Mouse (Mus musculus) mouse trophoblast stem cell (cell line): Measurements from ENCODE around the gene Sema3e.

Experiments
- in situ Hi-C, 2 experiments: fragments of 300-500 bp; cut with MseI, MboI; formaldehyde crosslinking; loops; 2 replicates in 1 of 2; 3 replicates in 1 of 2; pipeline ENCODE4 v1.15.1; 2025

Sema3e gene

DNA sequence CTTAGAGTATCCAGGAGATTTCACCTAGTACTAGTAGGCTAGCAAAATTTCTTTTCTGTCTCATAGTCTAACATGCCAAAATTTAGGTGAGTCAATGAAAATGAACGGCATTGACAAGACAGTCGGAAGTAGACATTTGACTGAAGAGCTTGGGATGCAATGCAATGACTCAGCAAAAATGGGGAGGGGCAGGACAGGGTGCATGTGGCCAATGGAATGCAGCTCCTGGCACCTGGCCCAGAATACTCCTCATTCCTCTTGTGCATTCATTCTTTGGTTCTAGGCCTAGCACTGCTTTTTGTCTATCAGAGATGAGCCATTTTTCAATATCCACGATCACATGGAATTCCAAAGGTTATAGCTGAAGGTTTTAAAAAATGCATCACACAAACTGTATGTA is 48.1 kb downstream of the Sema3e start:
- in situ Hi-C loops = no loop called here

DNA sequence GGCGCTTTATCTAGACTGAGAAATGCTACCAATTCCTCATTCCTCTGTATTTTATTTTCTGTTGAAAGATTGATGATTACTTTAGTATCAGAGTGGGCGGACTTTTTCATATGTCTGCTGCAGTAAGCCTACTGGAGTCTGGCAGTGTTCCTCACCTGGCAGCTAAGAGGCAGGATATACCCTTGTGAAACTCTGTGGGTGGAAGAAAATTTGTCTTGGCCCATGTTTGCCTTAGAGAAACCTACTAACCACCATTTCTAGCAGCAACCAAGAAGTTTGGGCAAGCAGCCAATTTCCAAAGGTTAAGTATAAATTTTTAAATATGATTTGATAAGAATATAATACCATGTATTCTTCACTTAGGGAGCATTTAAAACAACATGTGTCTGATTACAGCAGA is 63.0 kb downstream of the Sema3e start:
- in situ Hi-C loops = no loop called here

DNA sequence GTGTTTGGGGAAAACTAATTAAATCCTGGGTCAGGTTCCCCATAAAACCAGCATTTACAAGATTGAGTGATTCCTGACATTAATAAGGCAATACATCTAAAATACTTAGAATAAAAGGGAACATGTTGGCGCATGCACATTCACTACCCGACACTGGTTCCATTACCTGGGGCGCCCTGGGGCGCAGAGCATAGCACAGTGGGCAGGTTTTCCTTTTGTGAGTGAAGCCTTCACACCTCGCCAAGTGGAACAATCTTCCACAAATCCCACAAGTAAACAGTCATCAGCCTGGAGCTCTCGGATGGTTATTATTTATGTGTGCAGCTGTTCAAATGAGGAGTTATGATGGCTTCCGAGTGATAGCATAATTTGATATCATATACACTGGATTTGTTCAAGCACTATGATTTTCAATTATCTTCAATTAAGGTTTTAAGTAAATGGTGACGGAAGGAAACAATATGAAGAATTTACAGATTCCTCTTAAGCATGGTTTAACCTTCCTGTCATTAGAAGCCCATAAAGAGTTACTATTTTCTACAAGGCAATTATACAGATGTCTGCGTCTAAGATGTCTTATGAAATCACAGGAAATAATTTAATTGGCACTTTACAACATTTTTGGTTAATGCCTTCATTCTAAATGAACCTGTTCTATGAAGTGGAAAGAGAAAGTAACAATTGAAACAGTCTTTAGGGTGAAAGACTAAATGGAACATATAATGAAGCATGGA is 65.0 kb downstream of the Sema3e start:
- in situ Hi-C loops = no loop called here

DNA sequence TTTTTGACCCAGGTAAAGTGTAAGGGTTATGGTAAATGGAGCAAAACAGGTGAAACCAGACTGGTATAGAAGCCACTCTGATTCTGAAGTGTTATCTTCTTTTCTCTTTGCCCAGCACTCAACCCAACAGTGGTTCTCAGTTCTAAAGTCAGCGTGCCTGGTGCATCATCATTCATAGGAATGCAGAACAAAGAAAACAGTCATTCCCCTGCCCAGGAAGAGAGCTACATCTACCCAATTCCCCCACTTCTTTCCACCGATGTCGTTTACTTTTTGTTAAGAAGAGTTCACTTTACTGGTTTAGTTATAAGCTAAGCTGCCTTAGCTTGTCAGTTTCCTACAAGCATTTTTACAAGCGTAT is 65.5 kb downstream of the Sema3e start:
- in situ Hi-C loops = no loop called here

DNA sequence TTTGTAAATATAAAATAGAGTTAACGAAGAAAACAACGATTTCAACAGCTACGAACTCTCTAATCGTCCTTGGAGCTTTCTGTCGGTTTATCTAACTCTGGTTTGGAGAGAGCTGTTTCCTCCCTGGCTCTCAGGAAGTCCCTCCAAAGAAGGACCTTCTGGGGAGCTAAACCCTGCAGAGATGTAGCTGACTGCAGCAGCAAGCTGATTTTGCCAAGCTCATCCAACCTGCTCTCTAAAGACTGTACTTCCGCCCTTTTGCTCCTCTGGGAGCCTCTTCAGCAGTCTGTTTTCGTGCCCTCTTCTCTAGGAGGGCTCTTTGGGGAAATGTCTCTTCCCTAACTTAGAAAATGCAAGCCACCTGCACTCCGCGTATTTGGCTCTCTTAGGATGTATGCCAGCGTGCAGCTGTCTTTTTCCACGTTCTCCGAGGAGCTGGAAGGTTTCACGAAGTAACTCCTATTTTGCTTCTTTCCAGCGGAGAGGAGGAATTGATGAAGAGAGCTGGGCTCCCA is 67.2 kb downstream of the Sema3e start:
- in situ Hi-C loops = no loop called here

DNA sequence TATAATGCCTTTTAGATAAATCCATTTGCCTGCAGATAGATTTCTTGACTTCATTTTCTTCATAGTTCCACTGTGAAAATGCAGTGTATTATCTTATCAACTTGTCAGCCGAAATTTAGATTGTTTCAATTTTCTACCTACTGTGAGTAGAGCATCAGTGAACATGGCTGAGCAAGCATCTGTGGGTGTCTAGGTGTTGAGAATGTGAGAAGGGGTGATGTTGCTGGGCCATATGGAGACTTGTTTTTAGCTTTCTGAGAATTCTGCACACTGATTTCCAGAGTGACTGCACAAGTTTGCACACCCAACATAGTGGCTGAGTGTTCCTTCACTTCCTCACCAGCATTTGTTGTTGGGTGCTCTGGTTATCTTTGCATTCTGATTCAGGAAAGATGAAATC is 71.1 kb downstream of the Sema3e start:
- in situ Hi-C loops = no loop called here

DNA sequence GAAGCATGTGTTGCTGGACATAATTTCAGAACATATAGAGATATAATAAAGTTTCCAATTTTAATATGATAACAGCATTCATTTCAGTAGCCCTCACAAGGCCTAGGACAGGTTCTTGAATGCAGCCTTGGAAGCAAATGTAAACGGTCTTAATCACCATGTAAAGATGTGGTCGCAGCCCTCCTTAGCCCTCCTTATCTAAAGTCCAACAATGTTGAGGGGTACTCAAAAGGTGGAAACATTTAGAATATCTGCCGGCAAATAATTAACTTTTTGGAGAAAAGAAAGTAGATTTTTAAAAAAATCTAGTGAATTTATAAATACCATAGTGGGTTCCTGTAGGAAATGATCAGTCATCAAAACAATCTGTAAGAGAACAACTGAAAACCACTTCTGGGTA is 73.6 kb downstream of the Sema3e start:
- in situ Hi-C loops = no loop called here

DNA sequence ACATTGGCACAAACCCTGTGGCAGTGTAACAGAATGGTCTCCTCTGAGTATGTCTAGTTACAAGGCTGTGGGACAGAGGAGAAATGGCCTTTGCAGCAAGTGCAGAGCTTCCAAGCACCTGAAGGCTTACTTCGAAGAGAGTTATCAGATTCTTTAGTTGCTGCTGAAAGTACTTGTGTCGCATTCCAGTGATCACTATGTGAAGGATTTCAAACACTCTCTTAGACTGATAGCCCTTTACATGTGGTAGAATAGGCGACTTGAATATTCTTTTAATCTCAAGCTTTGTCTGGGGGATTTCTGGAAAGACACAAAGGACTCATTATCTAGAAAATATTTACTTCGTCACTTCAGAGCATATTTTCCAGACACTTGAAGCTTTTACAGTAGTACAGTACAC is 82.3 kb downstream of the Sema3e start:
- in situ Hi-C loops = no loop called here

DNA sequence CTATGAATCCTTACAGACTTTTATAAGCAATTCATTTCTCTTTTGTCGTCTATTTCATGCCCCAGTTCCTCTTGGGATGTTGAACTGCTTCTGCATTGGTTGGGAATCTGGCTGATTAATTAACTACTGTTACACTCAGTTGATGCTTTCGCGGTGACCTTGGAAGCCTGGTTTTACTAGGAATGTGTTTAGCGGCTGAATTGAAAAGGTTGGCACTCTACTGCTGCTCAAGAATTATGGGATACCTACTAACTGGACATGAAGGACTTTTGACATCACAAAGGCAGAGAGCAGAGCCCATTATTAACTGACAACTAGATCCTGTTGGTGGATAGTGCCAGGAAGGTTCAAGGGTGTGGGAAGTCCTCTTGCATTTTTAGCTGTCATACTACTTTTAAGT is 83.9 kb downstream of the Sema3e start:
- in situ Hi-C loops = no loop called here

DNA sequence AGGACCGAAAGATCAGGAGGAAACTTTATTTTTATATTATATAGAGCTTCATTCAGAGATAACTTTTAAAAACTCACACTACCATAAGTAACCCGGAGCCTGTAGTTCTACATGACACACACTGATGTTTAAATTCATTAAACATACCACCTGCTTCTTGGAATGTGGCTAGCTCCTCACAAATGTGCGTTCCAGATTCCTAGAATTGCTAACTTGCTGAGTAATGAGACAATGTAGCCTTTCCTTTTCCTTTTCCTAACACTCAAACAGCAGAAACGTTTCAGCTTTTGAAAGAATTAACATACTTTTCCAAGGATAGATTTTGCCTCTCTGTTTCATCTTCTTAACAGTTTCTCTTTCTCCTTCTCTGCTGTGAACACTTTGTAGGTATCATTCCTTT is 86.3 kb downstream of the Sema3e start:
- in situ Hi-C loops = no loop called here

DNA sequence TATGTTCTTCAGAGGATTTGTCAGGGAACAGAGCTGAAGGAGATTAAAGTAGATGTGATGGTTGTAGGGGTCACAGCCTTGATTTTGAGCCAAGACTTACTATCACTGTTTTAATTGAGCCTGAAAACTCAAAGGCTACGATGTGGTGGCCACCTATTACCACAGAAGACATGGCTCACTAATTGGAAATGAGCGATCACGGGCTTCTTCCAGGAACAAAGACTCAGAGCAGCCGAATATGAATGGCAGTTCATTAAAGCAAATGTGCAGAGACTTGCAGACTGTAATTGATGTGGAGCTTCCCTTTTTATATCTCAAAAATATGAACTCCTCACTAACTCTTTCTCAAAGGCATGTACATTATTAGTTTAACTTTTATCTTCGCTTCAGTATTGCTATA is 96.8 kb downstream of the Sema3e start:
- in situ Hi-C loops = no loop called here

DNA sequence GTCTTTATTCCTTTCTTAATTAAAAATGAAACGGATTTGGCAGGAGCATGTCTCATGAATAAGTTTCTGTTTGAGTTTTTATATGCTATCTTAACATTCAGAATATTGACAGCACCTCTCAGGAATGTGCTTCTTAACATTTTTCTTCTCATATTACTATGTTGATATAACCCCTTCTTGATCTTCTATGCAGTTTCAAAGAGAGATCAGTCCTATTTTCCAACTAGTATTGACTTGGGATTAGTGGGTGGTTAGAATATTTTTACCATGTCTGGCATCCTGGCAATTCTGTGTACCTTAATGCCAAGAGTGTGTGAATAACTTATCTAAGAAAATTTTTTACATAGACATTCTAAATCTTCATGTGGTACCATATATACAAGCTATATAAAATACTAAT is 101.5 kb downstream of the Sema3e start:
- in situ Hi-C loops = no loop called here

DNA sequence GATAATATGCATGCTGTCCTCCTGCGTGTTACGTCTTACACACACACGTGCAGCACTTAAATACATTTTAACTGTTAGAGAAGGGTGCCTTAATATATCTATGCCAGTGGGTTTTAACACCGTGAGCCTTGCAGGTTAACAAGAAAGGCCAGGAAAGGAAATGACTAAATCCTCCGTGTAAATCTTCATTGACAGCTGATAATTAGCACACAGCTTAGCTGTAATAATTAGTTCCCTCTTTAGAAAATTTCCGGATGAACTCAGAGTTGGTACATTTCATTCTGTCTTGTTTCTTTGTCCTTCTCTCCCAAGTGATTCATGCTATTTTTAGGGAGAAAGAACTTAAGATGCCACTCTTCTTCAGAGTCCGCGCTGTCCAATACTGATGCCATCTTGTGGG is 110.9 kb downstream of the Sema3e start:
- in situ Hi-C loops = no loop called here

DNA sequence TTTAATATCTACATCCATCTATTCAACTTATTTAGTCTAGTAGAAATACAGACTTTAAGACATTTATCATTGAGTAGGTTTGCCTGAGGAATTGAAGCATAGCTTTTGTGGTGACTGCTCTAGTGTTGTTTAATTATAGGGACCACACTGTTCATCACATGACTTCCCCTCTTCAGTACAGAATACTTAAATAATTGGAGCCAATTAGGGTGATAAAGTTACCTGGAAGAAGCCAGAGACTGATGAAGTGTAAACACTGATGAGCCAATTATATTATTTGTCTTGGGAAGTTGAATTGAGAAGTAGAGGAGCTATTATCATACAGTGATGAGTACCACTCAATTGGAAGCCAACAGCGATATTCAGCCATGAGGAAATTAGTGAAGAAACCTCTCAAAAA is 113.6 kb downstream of the Sema3e start:
- in situ Hi-C loops = no loop called here

DNA sequence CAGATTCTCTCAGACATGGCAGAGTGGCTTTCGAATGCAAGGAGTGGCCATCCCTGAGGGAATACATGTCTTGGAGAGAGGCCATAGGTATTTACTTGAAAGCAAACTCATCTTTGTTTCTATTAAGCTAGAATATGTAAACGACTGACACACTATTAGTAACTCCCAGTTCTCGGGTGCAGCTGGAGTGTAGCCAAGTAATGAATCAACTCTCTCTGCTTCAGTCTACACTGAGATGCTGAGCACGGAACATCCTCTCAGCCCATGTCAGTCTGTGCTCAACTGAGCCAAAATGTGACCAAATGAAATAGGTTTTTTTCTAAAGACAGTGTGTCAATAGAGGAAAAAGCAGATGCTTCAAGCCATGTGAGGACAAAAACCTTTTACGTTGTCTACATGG is 137.5 kb downstream of the Sema3e start:
- in situ Hi-C loops = no loop called here

DNA sequence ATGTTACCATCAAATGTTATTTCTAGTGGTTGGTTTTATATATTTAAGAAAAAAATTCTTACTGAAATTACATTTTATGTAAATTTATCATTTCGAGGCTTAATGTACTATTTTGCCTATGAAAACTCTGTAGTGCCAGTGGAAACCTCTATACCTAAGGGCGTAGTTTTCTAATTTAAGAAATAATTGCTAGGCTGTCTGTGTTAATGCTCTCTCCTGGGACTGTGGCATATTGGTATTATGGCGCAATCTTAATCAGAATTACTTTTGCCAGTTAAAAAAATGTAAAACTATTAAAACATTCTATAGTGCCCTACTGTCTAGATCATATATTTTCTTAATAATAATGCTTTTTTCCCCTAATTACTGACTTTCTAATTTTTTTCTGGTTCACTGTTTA is 138.2 kb downstream of the Sema3e start:
- in situ Hi-C loops = no loop called here

DNA sequence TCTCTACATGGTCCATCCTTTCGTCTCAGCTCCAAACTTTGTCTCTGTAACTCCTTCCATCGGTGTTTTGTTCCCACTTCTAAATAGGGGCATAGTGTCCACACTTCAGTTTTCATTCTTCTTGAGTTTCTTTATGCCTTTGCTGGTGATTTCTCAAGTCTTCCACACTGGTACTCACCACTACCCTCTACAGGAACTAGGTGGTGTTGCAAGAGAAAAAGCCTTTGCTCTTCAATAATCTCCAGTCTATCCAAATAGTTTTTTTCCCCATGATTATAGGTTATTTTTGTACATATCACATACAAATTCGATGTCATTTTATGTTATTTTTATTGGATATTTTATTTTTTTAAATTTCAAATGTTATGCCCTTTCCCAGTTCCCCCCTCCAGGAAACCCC is 142.7 kb downstream of the Sema3e start:
- in situ Hi-C loops = no loop called here

DNA sequence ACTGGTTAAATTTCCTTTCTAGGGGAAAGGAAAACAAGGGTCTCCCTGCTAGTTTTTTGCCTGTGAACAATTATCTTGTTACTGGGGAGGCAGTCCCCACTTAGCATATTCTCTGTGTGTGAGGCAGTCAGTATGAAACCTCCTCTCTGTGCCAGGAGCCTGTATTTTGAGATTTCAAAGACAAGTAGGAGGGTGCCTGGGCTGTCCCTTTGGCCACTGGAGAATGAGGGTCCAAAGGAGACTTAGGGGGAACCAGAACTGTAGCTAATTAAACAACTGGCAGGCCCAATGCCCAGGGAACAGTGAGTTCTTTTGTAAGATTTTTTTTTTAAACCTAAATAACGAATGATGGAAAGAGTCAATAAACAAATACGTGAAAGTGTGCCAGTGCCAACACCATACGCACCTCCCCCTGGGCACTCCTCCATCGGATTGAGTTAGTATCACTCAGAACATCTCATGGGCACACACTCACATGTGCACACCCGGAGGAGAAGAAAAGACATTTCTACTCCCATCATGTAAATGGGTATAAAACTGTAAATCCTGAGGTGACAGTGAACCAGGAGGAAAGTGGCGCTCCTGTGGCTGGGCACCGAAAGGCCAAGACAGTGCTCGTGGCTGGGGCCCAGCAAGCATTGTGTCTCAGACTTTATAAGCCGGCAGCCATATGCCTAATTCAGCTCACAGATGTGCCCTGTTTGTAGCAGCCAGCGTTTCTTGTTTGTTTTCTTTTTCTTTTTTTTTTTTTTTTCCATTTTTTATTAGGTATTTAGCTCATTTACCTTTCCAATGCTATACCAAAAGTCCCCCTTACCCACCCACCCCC is 148.5 kb downstream of the Sema3e start:
- in situ Hi-C loops = no loop called here

DNA sequence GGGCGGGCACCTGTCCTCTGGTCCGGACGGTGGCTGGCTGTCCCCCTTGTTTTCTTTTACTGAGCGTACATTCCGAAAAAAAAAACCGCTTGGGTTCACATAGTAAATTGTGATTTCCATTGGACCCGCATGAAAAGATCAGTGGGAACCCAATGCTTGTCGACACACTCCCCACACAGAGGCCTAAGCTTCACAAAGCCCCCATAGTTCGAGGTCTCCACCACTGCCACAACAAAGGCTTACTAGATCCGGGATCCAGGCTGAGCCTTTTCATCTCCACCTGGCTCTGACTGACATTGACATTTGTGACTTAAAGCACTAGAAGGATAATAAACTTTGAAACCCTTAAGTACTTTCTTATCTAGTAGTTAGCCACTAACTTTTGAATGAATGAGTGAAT is 155.5 kb downstream of the Sema3e start:
- in situ Hi-C loops = no loop called here

DNA sequence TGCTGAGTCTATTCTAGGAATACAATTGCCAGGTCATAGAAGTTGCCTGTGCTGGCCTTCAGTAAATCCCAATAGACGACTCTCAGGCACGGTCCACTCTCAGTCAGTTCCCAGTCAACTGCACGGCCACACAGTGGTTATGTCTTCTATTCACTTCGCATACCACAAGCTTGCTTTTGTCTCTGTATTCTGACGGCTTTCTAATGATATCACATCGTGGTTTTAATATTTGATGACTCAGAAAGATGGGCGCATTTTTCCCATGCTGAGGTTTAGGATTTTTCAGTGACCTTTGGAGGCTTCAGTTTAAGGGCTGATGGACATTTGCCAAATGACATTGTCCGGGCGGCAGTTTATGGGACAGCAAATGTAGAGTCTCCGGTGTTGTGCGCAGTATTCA is 157.1 kb downstream of the Sema3e start:
- in situ Hi-C loops = no loop called here

DNA sequence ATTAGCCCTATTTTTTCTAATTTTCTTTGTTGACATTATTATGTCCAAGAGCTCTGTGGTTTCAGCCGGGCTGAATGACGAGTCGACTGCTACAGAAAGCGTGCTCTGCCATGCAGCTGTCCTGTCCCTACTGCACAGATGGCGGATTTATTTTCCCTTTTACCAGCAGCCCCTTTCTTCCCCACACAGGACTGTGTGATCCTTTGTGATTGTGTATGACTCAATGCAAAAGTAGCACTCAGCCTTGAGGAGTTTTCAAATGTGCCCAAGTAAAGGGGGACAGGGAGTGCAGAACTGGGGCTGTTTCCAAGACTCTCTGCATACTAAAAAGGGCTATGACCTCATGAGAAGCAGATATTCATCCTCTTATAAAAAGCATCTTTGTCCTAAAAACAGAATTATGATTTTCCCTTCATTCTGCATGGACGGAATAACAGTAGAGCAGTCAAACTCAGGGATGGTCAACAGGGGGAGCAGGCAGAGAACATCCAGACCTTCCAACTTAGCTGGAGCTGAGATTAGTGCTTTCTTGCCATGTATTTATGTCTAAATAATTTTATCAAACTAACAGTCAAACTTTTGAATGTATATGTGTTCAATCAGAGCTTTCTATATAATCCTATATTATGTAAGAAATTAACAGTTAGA is 170.2 kb downstream of the Sema3e start:
- in situ Hi-C loops = no loop called here

DNA sequence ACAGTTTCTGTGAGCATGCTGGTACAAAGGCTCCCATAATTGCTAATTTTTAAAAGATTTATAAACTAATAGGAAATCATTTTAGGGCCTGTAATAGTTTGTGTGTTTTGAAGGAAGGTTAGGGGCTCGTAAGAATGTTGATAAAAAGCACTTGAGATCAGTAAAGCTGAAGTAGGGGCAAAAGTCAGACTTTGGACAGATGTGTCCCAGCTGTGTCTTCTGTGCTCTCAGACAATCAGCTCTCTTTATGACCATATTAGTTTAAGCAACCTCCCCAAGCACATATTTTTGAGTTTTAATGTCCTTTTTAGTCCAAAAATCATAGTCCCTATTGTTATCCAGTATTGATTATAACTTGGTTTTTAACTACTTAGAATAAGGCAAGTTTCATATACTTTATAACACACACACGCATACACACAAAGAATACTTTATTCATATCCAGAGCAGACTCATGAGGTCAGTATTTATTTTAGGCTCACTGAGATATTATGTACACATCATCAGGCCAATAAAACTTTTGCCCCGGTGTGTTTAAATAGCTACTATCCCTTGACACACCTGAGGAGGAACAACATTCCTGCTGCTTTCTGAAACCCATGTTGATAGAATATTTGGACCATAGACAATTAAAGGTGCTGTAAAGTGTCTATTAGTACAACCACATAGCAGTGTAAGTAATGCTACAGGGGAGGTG is 173.4 kb downstream of the Sema3e start:
- in situ Hi-C loops = no loop called here
